Mouse (Mus musculus) R1 (cell line): ENCODE results near the gene Palld.
A peak's percentile ranks its signal among the peaks of the same experiment; 100 is the strongest.

Experiments
- DNase-seq: peaks from one replicate; pipeline ENCODE4 v3.0.0-alpha.2; 2018; ENCODE audit warnings: low read depth, low spot score

Gene Palld

GRCm38 (mm10) chr8:61902521-61902920 is at the start of gene Palld:
Palld (minus strand) TSS chr8:61902690.
- DNase-seq: no peak

GRCm38 (mm10) chr8:61937576-61937975 is 35.1 kb upstream of the Palld start:
- no peak for DNase-seq

- DNase-seq: no peak
These were observed 30.8 kb upstream of the Palld start for GRCm38 (mm10) chr8:61933243-61933642.

- peak; percentile 59 for DNase-seq
These were observed 25.4 kb upstream of the Palld start, which contains the start of gene Ddx60 for GRCm38 (mm10) chr8:61927777-61928494. Ddx60 (plus strand) TSS chr8:61928087.

- no peak for DNase-seq
These were observed 22.0 kb upstream of the Palld start for GRCm38 (mm10) chr8:61924518-61924917.

- DNase-seq: no peak
These were observed 19.1 kb upstream of the Palld start for GRCm38 (mm10) chr8:61921454-61922054.

GRCm38 (mm10) chr8:61920389-61920788 is 17.9 kb upstream of the Palld start:
- no peak for DNase-seq

- no peak for DNase-seq
These were observed 16.8 kb upstream of the Palld start for GRCm38 (mm10) chr8:61919145-61919788.

GRCm38 (mm10) chr8:61917287-61917686 is 14.8 kb upstream of the Palld start:
- no peak for DNase-seq

GRCm38 (mm10) chr8:61913957-61914356 is 11.5 kb upstream of the Palld start:
- no peak for DNase-seq

- no peak for DNase-seq
These were observed 10.3 kb upstream of the Palld start for GRCm38 (mm10) chr8:61912817-61913216.

GRCm38 (mm10) chr8:61909313-61909712 is 6.8 kb upstream of the Palld start:
- DNase-seq: no peak

GRCm38 (mm10) chr8:61908303-61909215 is 6.1 kb upstream of the Palld start:
- peak; percentile 13 for DNase-seq

GRCm38 (mm10) chr8:61901028-61901717 is 1.3 kb downstream of the Palld start:
- DNase-seq: no peak

- DNase-seq: no peak
These were observed 5.1 kb downstream of the Palld start for GRCm38 (mm10) chr8:61897402-61897801.

GRCm38 (mm10) chr8:61896742-61897141 is 5.7 kb downstream of the Palld start:
- no peak for DNase-seq

- peak; percentile 60 for DNase-seq
These were observed 8.4 kb downstream of the Palld start for GRCm38 (mm10) chr8:61894062-61894461.

GRCm38 (mm10) chr8:61877607-61878006 is 24.9 kb downstream of the Palld start:
- no peak for DNase-seq

GRCm38 (mm10) chr8:61875290-61875689 is 27.2 kb downstream of the Palld start:
- DNase-seq: peak; percentile 73

- DNase-seq: peak; percentile 58
These were observed 28.5 kb downstream of the Palld start for GRCm38 (mm10) chr8:61873994-61874393.

- DNase-seq: no peak
These were observed 34.0 kb downstream of the Palld start for GRCm38 (mm10) chr8:61868481-61868880.
